Comparison of ENCODE assay signal across 14 mouse cellular contexts in genomic region chr6:38109160-38109795, GRCm38 (mm10). TPM values are rescaled to one million over a fixed set of nuclear protein-coding genes. Genes with fewer than 3 reads are reported as not detected.
A peak's percentile ranks its signal among the peaks of the same experiment; 100 is the strongest.
DNase-seq lines count a peak whose midpoint lies in the region; ATAC-seq and TF ChIP-seq lines count a peak whose summit lies in the region.
"Had no signal": no experiment of that assay in that cellular context is flagged by ENCODE, and none has a peak within 500 bp of the region (broad histone marks: within the 10 kb centered on the region; RNA-seq: fewer than 3 reads in every experiment).

Gene Tmem213, plus strand, starts transcription at chr6:38109255.

- no peak within 1 kb of the TSS for H3K4me3 ChIP-seq in intestine, embryonic 15.5 days (replicated peaks)
- H3K4me3 ChIP-seq in intestine, postnatal 0 days (ENCODE audit: low read depth, low read length): no peak within 1 kb of the TSS
- H3K4me3 ChIP-seq in embryonic facial prominence, embryonic 13.5 days: 0 out of 2 replicates have a peak within 1 kb of the TSS, but pooled peaks have one; percentile 12
- H3K4me3 ChIP-seq in limb, embryonic 12.5 days (replicated peaks): no peak within 1 kb of the TSS
- H3K4me3 ChIP-seq in forebrain, embryonic 10.5 days: no peak within 1 kb of the TSS

- peak; percentile 49 to 67 for DNase-seq in kidney, adult 8-10 months
- DNase-seq in right cerebral cortex, postnatal 4 days: no peak
- DNase-seq in forebrain, embryonic 10.5 days (ENCODE audit: extremely low spot score, low spot score): no peak
- DNase-seq: adrenal gland, postnatal 25 days; gastrocnemius, postnatal 36 days; layer of hippocampus, adult 9-11 months; liver had no signal

- H3K27me3 ChIP-seq in intestine, embryonic 15.5 days (replicated peaks): no peaks in the 10 kb centered on the region
- H3K27me3 ChIP-seq in intestine, postnatal 0 days (replicated peaks; ENCODE audit: control insufficient read depth, insufficient read depth, low read length): no peaks in the 10 kb centered on the region
- H3K27me3 ChIP-seq in embryonic facial prominence, embryonic 13.5 days: no peaks in the 10 kb centered on the region
- 0 out of 2 replicates have a peak, but pooled peaks cover 4% of the 10 kb centered on the region for H3K27me3 ChIP-seq in limb, embryonic 12.5 days
- peaks cover 12% of the 10 kb centered on the region; the same call in 1 of the 2 replicates for H3K27me3 ChIP-seq in forebrain, embryonic 10.5 days (ENCODE audit: poor library complexity, severe bottlenecking)

- H3K27ac ChIP-seq in intestine, embryonic 15.5 days: no peak within 1 kb of the TSS
- no peak within 1 kb of the TSS for H3K27ac ChIP-seq in intestine, postnatal 0 days (ENCODE audit: low read depth, low read length)
- H3K27ac ChIP-seq in embryonic facial prominence, embryonic 13.5 days: no peak within 1 kb of the TSS
- H3K27ac ChIP-seq in limb, embryonic 12.5 days: no peak within 1 kb of the TSS
- H3K27ac ChIP-seq in forebrain, embryonic 10.5 days: no peak within 1 kb of the TSS
- H3K27ac ChIP-seq: hindbrain, postnatal 0 days had no signal

- H3K9ac ChIP-seq in intestine, embryonic 15.5 days: no peak within 1 kb of the TSS
- H3K9ac ChIP-seq in intestine, postnatal 0 days (ENCODE audit: low read depth, low read length): no peak within 1 kb of the TSS
- 0 out of 2 replicates have a peak within 1 kb of the TSS, but pooled peaks have one; percentile 40 for H3K9ac ChIP-seq in embryonic facial prominence, embryonic 13.5 days
- no peak within 1 kb of the TSS for H3K9ac ChIP-seq in limb, embryonic 12.5 days (replicated peaks)

- peak; percentile 38; the same call in 1 of the 2 replicates for ATAC-seq in intestine, embryonic 15.5 days
- ATAC-seq in intestine, postnatal 0 days: no peak
- 0 out of 2 replicates have a peak, but pooled peaks have one; percentile 43 for ATAC-seq in embryonic facial prominence, embryonic 13.5 days (ENCODE audit: insufficient number of reproducible peaks, insufficient read depth, low FRiP score, low TSS enrichment, low read depth)
- ATAC-seq in limb, embryonic 12.5 days (ENCODE audit: insufficient number of reproducible peaks, insufficient read depth, low FRiP score, low TSS enrichment, low read depth): peak; percentile 26; the same call in 1 of the 2 replicates
- ATAC-seq: hindbrain, postnatal 0 days had no signal

- H3K9me3 ChIP-seq in intestine, embryonic 15.5 days: no peaks in the 10 kb centered on the region
- H3K9me3 ChIP-seq in intestine, postnatal 0 days (ENCODE audit: control insufficient read depth): no peaks in the 10 kb centered on the region
- no peaks in the 10 kb centered on the region for H3K9me3 ChIP-seq in embryonic facial prominence, embryonic 13.5 days
- no peaks in the 10 kb centered on the region for H3K9me3 ChIP-seq in limb, embryonic 12.5 days
- no peaks in the 10 kb centered on the region for H3K9me3 ChIP-seq in forebrain, embryonic 10.5 days

- 27% methylated on average over 9 of the region's 9 CpGs for WGBS in intestine, embryonic 15.5 days
- 36% methylated on average over 9 of the region's 9 CpGs for WGBS in intestine, postnatal 0 days
- WGBS in embryonic facial prominence, embryonic 13.5 days: 19% methylated on average over 9 of the region's 9 CpGs
- WGBS in limb, embryonic 12.5 days: 22% methylated on average over 9 of the region's 9 CpGs
- WGBS in forebrain, embryonic 10.5 days: 23% methylated on average over 9 of the region's 9 CpGs

- H3K4me2 ChIP-seq in intestine, embryonic 15.5 days (replicated peaks): no peak within 1 kb of the TSS; the same call in 1 of the 2 replicates
- H3K4me2 ChIP-seq in intestine, postnatal 0 days (replicated peaks; ENCODE audit: low read depth): no peak within 1 kb of the TSS
- peak within 1 kb of the TSS; percentile 38 for H3K4me2 ChIP-seq in embryonic facial prominence, embryonic 13.5 days
- H3K4me2 ChIP-seq in limb, embryonic 12.5 days: peak within 1 kb of the TSS; percentile 33; the same call in 1 of the 2 replicates

- TF ChIP-seq CTCF in intestine, postnatal 0 days (IDR thresholded peaks at IDR 0.05; ENCODE audit: low read depth): no peak

- no peaks in the 10 kb centered on the region for H3K36me3 ChIP-seq in intestine, embryonic 15.5 days
- H3K36me3 ChIP-seq in intestine, postnatal 0 days (ENCODE audit: control insufficient read depth, insufficient read depth): no peaks in the 10 kb centered on the region
- H3K36me3 ChIP-seq in embryonic facial prominence, embryonic 13.5 days: no peaks in the 10 kb centered on the region
- no peaks in the 10 kb centered on the region for H3K36me3 ChIP-seq in limb, embryonic 12.5 days
- H3K36me3 ChIP-seq in forebrain, embryonic 10.5 days (replicated peaks): no peaks in the 10 kb centered on the region

- 0 out of 2 replicates have a peak, but pooled peaks cover 2% of the 10 kb centered on the region for H3K4me1 ChIP-seq in intestine, embryonic 15.5 days (replicated peaks)
- no peaks in the 10 kb centered on the region for H3K4me1 ChIP-seq in intestine, postnatal 0 days (replicated peaks; ENCODE audit: control insufficient read depth, insufficient read depth, low read length)
- H3K4me1 ChIP-seq in embryonic facial prominence, embryonic 13.5 days: peaks cover 14% of the 10 kb centered on the region
- H3K4me1 ChIP-seq in limb, embryonic 12.5 days (replicated peaks): peaks cover 8% of the 10 kb centered on the region; the same call in 1 of the 2 replicates
- H3K4me1 ChIP-seq in forebrain, embryonic 10.5 days: peaks cover 15% of the 10 kb centered on the region

RNA-seq across cellular contexts. Expression of gene Tmem213, which starts in this region (rescaled TPM):
- 0.57 TPM in 1 of 2 replicates, not detected in the other for polyA plus RNA-seq in intestine, embryonic 15.5 days (2015; fragmentation: Nextera tagmentation; extraction: Ambion mirVana)
- not detected in 2 replicates for polyA plus RNA-seq in intestine, postnatal 0 days (2015; fragmentation: Nextera tagmentation; extraction: Ambion mirVana)
- polyA plus RNA-seq in embryonic facial prominence, embryonic 13.5 days (2015; fragmentation: Nextera tagmentation; extraction: Ambion mirVana): 2.1 and 3.8 TPM in 2 replicates
- 0.71 and 0.73 TPM in 2 replicates for polyA plus RNA-seq in limb, embryonic 12.5 days (2016; fragmentation: Nextera tagmentation; extraction: Ambion mirVana)
- not detected in 2 replicates for polyA plus RNA-seq in forebrain, embryonic 10.5 days (2016; fragmentation: Nextera tagmentation; extraction: Ambion mirVana)
- polyA plus RNA-seq: hindbrain, postnatal 0 days; small intestine, adult 2 months; testis, adult 2 months had no signal

Comparison
In these comparisons a context has a peak if more than half of its experiments do, and no peak if none do; other contexts are left out.
1. Peak in ATAC-seq in intestine, embryonic 15.5 days; RNA of the gene not detected or under 1 TPM.
2. Peak in ATAC-seq and H3K4me2 ChIP-seq in limb, embryonic 12.5 days; RNA of the gene not detected or under 1 TPM.
3. DNase-seq: peak in kidney, adult 8-10 months (2 of 2); none in right cerebral cortex, postnatal 4 days (single experiment) and forebrain, embryonic 10.5 days (single experiment).